Mouse (Mus musculus): ENCODE measurements around the gene Anapc2. TPM values are rescaled to one million over a fixed set of nuclear protein-coding genes. Genes with fewer than 3 reads are reported as not detected.

Anapc2 gene
- total RNA-seq, 2 experiments from 2014 or later, result 38.4 to 40.7 TPM

GRCm38 (mm10) chr2:25264851-25265250, 7.4 kb upstream of the Anapc2 start:
- no peak for DNase-seq (ENCODE audit: low spot score)
- intact Hi-C loops (cut with DNase I), result no loop called here

GRCm38 (mm10) chr2:25265897-25266656, 6.2 kb upstream of the Anapc2 start:
- intact Hi-C loops (cut with DNase I), result no loop called here
- peak; percentile 31 for DNase-seq (ENCODE audit: low spot score)

- peak; percentile 31 for DNase-seq (ENCODE audit: low spot score)
- intact Hi-C loops (cut with DNase I), result no loop called here
Observed at GRCm38 (mm10) chr2:25266720-25267119, 5.6 kb upstream of the Anapc2 start.

- intact Hi-C loops (cut with DNase I), result no loop called here
- DNase-seq (ENCODE audit: low spot score), result no peak
Observed at GRCm38 (mm10) chr2:25267241-25267640, 5.0 kb upstream of the Anapc2 start.

- DNase-seq (ENCODE audit: low spot score), result no peak
- intact Hi-C loops (cut with DNase I), result no loop called here
Observed at GRCm38 (mm10) chr2:25267746-25268309, 4.5 kb upstream of the Anapc2 start.

GRCm38 (mm10) chr2:25272515-25272914, 237 bp downstream of the Anapc2 start:
- no peak for DNase-seq (ENCODE audit: low spot score)
- intact Hi-C loops (cut with DNase I), result loop anchor here (5.0 kb wide), 1 partner anchor 60 kb away; the partner anchor contains the start of gene Man1b1

GRCm38 (mm10) chr2:25273010-25273409, 732 bp downstream of the Anapc2 start:
- intact Hi-C loops (cut with DNase I), result loop anchor here (5.0 kb wide), 1 partner anchor 59 kb away; the partner anchor contains the start of gene Man1b1
- no peak for DNase-seq (ENCODE audit: low spot score)

GRCm38 (mm10) chr2:25278928-25279882, 6.9 kb downstream of the Anapc2 start:
- intact Hi-C loops (cut with DNase I), result loop anchor here (2.0 kb wide), 1 partner anchor 14 kb away; no protein-coding TSS in a partner anchor
- DNase-seq (ENCODE audit: low spot score), result no peak

- no peak for DNase-seq (ENCODE audit: low spot score)
- intact Hi-C loops (cut with DNase I), result no loop called here
Observed at GRCm38 (mm10) chr2:25285551-25285950, 13.3 kb downstream of the Anapc2 start.

- intact Hi-C loops (cut with DNase I), result no loop called here
- no peak for DNase-seq (ENCODE audit: low spot score)
Observed at GRCm38 (mm10) chr2:25286314-25286713, 14.0 kb downstream of the Anapc2 start.

- intact Hi-C loops (cut with DNase I), result no loop called here
- DNase-seq (ENCODE audit: low spot score), result no peak
Observed at GRCm38 (mm10) chr2:25286837-25287636, 14.8 kb downstream of the Anapc2 start.

GRCm38 (mm10) chr2:25287927-25288649, 15.8 kb downstream of the Anapc2 start, which contains the start of gene Tmem210:
Tmem210 (plus strand) TSS chr2:25288145.
- intact Hi-C loops (cut with DNase I), result no loop called here
- DNase-seq (ENCODE audit: low spot score), result no peak

- no peak for DNase-seq (ENCODE audit: low spot score)
- intact Hi-C loops (cut with DNase I), result no loop called here
Observed at GRCm38 (mm10) chr2:25288734-25289345, 16.6 kb downstream of the Anapc2 start.

- intact Hi-C loops (cut with DNase I), result loop anchor here (5.0 kb wide), 1 partner anchor 62 kb away; no protein-coding TSS in a partner anchor
- DNase-seq (ENCODE audit: low spot score), result no peak
Observed at GRCm38 (mm10) chr2:25289651-25290050, 17.4 kb downstream of the Anapc2 start, which contains the start of gene Lrrc26. Lrrc26 (plus strand) TSS chr2:25289915.

GRCm38 (mm10) chr2:25290101-25290815, 18.0 kb downstream of the Anapc2 start:
- intact Hi-C loops (cut with DNase I), result loop anchor here (5.0 kb wide), 1 partner anchor 63 kb away; no protein-coding TSS in a partner anchor
- DNase-seq (ENCODE audit: low spot score), result no peak

GRCm38 (mm10) chr2:25290816-25291130, 18.5 kb downstream of the Anapc2 start:
- DNase-seq (ENCODE audit: low spot score), result no peak
- intact Hi-C loops (cut with DNase I), result loop anchor here (5.0 kb wide), 1 partner anchor 63 kb away; no protein-coding TSS in a partner anchor
